Mouse (Mus musculus) lung, adult 2 months (tissue): ENCODE results near the gene Prl3c1.

Experiments used
- CTCF ChIP-seq: fragments of 200-500 bp; IDR thresholded peaks from 2 replicates; pipeline ENCODE4 v1.5.1; 2011; ENCODE audit warnings: mild to moderate bottlenecking, low read length, control low read depth; ENCODE audit not compliant: insufficient read depth
- POLR2A ChIP-seq: fragments of 200-500 bp; IDR thresholded peaks from 2 replicates; pipeline ENCODE4 v1.6.1; 2011; ENCODE audit warnings: low read depth, mild to moderate bottlenecking, control low read depth, low read length, borderline replicate concordance; ENCODE audit errors: extremely low read depth

DNA sequence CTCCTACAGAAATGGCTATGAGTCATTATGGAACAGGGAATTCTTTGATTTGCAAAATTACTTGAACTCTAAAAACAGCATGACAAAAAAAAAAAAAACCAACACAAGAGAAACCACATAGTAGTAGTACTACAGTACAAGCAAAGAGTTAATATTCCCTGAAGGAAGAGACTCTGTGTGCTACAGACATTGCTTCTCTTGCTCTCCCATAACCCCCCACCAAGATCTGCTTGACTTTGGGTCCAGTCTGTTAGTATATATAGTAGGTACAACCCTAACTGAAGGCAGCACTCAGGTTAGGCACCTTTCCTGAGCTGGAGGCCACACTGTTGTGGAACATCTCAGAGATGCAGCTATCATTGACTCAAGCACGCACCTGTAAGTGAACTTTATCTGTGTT is at the start of gene Prl3c1:
- no peak for TF ChIP-seq POLR2A
- TF ChIP-seq CTCF: no peak
